Mouse (Mus musculus) Muller cell, postnatal 12 days (primary cell): ENCODE data around the gene 1700029I15Rik.
A peak's percentile ranks its signal among the peaks of the same experiment; 100 is the strongest.
"Not testable (repeated sequence)": the region's sequence is repeated elsewhere in the genome, so short reads cannot be mapped to it uniquely, and the experiment has no call there.

Experiments used
- DNase-seq: peaks from one replicate; pipeline ENCODE4 v3.0.0-alpha.2; 2015; ENCODE audit errors: inconsistent ontology term

1700029I15Rik gene

GRCm38 (mm10) chr2:92392318-92393264 is 10.3 kb downstream of the 1700029I15Rik start:
- DNase-seq = peak; percentile 66

- DNase-seq = no peak
Observed at GRCm38 (mm10) chr2:92395535-92395934, 13.2 kb downstream of the 1700029I15Rik start.

- no peak for DNase-seq
Observed at GRCm38 (mm10) chr2:92397436-92397835, 15.1 kb downstream of the 1700029I15Rik start.

GRCm38 (mm10) chr2:92399877-92400276 is 17.5 kb downstream of the 1700029I15Rik start:
- DNase-seq = not testable (repeated sequence)

- no peak for DNase-seq
Observed at GRCm38 (mm10) chr2:92400682-92401081, 18.3 kb downstream of the 1700029I15Rik start.

- DNase-seq = peak; percentile 80
Observed at GRCm38 (mm10) chr2:92401091-92401561, 18.8 kb downstream of the 1700029I15Rik start, which contains the start of gene Mapk8ip1. TSS of gene Mapk8ip1 (minus strand) at chr2:92401263.

- DNase-seq = no peak
Observed at GRCm38 (mm10) chr2:92402591-92403326, 20.4 kb downstream of the 1700029I15Rik start.

GRCm38 (mm10) chr2:92403776-92404319 is 21.5 kb downstream of the 1700029I15Rik start:
- no peak for DNase-seq

- no peak for DNase-seq
Observed at GRCm38 (mm10) chr2:92404737-92405136, 22.4 kb downstream of the 1700029I15Rik start.

- DNase-seq = no peak
Observed at GRCm38 (mm10) chr2:92405687-92406086, 23.3 kb downstream of the 1700029I15Rik start.

- DNase-seq = no peak
Observed at GRCm38 (mm10) chr2:92408309-92409045, 26.1 kb downstream of the 1700029I15Rik start.

GRCm38 (mm10) chr2:92411705-92412104 is 29.4 kb downstream of the 1700029I15Rik start:
- no peak for DNase-seq

GRCm38 (mm10) chr2:92421723-92422387 is 39.5 kb downstream of the 1700029I15Rik start:
- DNase-seq = no peak

GRCm38 (mm10) chr2:92422388-92423135 is 40.2 kb downstream of the 1700029I15Rik start:
- no peak for DNase-seq

- DNase-seq = no peak
Observed at GRCm38 (mm10) chr2:92423156-92423555, 40.8 kb downstream of the 1700029I15Rik start.

- DNase-seq = peak; percentile 97
Observed at GRCm38 (mm10) chr2:92423702-92424461, 41.5 kb downstream of the 1700029I15Rik start.

- peak; percentile 86 for DNase-seq
Observed at GRCm38 (mm10) chr2:92424462-92425308, 42.3 kb downstream of the 1700029I15Rik start.

- DNase-seq = peak; percentile 37
Observed at GRCm38 (mm10) chr2:92425366-92425765, 43.0 kb downstream of the 1700029I15Rik start.
